Mouse (Mus musculus) effector memory CD4-positive, alpha-beta T cell, adult 5 months (primary cell): ENCODE results near the gene Il13ra1. TPM values are rescaled to one million over a fixed set of nuclear protein-coding genes. Genes with fewer than 3 reads are reported as not detected.

Source experiments
- polyA plus RNA-seq: library from polyadenylated mRNA; unstranded; fragments of 100-300 nt; shearing (Covaris generic); gene quantifications from one replicate; pipeline ENCODE4 v1.2.1, GENCODE M21; 2017

Gene Il13ra1
- polyA plus RNA-seq: 0.16 TPM

DNA sequence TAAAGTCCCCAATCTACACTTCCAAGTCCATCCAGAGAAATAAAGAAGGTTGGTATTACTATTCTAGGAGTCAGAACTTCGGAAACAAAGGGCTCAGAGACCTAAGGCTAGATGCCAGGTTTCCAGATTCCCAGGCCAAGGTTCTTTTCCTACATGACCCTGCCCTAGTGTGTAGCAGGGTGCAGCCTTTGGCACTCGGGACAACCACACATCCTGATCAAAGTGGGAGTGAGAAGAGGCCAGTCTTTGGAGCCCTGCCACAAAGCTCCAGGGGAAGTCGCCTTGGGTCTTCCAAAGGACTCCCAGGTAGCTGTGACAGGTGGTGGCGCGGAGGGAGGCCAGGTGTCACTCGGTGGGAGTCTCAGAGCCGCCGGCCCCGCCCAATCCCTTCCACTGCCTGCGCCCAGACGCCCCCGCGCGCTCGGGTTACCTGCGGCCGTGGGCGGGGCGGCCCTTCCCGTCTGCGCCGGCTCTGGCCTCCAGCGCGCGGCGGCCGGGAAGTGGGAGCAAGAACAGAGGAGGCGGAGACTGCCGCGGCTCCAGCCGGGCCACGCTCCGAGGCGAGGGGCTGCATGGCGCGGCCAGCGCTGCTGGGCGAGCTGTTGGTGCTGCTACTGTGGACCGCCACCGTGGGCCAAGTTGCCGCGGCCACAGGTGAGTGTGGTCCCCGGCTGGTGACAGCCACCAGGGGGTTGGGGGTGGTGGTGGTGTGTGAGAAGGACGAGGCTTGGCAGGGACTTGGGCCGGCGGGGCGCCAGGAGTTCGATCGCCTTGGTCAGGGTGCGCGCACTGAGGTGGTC, at the start of gene Il13ra1:
Il13ra1 (plus strand) TSS at position 489 of the 800 bp plus-strand sequence.

DNA sequence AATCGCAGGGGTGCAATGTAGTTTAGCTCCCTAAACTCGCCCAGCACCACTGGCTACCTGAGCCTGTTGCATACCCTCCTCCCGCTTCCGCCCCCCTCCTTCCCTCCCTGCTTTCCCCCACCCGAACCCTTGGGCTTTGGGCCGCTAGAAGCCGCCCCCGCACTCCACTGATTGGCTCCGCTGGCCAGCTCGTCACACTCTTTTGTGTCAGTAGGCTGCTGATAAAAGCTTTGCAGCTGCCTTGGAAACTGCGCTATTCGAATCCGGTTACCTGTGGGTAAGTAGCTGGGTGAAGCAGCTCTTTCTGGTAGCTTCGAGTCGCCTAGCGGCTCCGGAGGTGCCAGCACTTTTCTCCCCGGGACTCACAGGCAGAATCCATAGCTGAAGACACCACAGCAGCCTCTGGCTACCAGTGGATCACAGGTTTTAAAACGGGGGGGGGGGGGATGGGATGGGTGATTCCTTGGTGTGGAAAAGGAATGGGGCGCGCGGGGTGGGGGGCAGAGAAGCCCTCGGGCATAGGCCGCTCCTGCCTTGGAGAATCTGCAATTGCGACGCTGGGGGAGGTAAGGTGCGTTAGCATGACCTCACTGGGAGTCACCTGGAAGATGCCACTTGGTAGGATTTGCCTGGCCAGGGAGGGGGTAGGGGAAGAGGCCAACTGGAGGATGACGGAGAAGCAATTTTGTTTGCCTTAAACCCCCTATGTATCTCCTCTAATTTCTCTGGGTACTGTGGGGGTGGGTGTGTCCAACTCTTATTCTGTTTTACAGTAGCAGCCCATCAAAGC, 84.0 kb downstream of the Il13ra1 start, which contains the start of gene Zcchc12:
Zcchc12 (plus strand) TSS at position 169 of the 790 bp plus-strand sequence.

Other genes starting within 250 kb of the Il13ra1 start
- 96.2 TPM for gene Dock11, start 223.3 kb upstream of the Il13ra1 start, polyA plus RNA-seq
- 1.4 TPM for gene Zcchc12, start 83.8 kb downstream of the Il13ra1 start, polyA plus RNA-seq
- gene Lonrf3, start 216.2 kb downstream of the Il13ra1 start, polyA plus RNA-seq: 1.1 TPM